Mouse (Mus musculus): ENCODE data around the gene Pdia6.

Pdia6 gene

DNA sequence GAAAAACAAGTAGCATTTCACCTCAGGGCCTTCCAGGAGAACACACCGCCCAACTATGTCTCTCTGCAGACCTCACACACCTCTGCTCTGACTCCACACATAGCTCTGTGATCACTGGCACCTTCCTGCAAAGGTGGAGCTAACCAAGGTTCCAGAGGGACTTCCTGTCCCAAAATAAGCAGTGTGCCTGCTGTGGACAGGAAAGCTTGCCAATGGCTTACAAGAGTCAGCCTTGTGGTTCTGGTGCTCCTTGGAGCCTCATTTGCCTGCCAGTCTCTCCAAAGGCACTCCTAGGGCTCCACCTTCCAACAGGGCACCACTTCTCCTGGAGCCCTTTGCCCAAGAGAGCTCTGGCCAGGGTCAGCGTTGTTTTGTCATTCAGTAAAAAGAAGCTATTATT is 1.5 kb upstream of the Pdia6 start:
- no peak for DNase-seq (ENCODE audit: low spot score)

GRCm38 (mm10) chr12:17266673-17266990 is 287 bp downstream of the Pdia6 start:
- no peak for DNase-seq (ENCODE audit: low spot score)

DNA sequence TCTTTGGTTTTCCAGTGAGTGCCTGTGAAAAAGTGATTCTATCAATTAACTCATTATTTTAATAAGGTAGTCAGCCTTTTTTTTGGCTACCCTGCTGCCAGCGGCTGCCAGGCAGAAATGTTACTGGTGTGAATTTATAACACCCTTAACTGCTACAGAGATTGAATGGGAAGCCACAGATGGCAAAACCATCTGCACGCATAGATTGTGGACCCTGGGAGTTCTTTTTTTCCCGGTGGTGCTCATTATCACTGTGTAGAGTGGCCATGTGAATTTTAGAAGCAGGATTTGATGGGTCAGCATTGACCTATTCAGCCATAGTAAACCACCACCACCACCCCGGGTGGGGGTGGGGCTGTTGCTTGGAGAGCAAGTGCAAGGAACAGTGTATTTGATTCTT is 971 bp downstream of the Pdia6 start:
- DNase-seq (ENCODE audit: low spot score) = no peak

- peak; percentile 32 for DNase-seq (ENCODE audit: low spot score)
Measured at GRCm38 (mm10) chr12:17271272-17271671, 4.9 kb downstream of the Pdia6 start.

- DNase-seq (ENCODE audit: low spot score) = no peak
Measured at GRCm38 (mm10) chr12:17273841-17274240, 7.5 kb downstream of the Pdia6 start.

DNA sequence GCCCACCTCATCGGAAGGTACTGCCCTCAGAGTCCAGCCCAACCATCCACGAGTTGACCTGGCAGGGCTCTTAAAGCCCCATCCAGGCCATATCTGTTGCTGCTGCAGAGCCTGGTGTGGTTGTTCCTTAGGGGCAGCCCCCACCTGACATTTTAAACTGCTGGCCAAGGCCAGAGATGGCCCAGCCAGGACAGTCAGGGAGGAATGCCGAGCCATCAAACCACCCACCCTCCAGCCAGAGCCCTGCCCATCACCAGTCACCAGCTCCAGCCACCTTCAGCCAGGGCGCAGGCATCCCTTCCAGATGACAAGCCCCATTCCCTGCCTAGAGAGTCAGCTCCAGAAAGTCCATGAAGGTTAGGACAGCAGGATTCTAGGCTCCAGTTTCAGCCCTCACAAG is 22.2 kb downstream of the Pdia6 start:
- DNase-seq (ENCODE audit: low spot score) = no peak

DNA sequence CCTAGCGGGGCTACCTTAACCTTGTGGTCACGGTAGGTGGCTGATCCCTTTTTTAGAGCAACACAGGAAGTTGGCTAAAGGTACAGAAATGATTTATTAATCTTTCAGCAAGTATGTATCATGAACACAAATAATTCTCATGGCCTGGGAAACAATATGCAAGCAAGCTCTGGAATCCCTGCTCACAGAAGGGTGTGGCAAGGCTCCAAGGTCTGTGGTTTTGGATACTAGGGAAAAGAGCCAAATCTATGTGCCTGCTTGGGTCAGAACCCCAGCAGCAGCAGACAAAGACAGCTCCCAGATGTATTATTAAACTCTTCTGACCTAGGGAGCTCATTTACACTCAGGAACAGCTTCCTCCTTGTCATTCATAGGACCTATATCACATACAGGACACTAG is 22.7 kb downstream of the Pdia6 start:
- peak; percentile 32 for DNase-seq (ENCODE audit: low spot score)

DNA sequence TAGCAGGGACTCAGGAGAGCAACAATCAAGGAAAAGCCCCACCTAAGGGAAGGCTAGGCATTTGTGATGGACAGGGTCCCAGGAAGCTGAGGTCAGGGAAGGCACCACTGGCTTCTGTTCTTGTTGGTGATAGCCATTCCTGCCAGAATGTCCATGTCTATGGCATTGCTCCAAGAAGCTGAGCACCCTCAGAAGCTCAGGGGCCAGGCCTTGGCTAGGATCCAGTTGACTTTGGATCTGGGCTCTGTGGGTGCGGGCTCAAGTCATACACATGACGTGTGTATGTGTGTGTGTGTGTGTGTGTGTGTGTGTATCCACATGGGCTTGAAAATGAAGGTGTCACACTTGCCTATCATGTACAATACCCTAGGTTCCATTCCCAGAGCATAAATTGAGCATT is 23.6 kb downstream of the Pdia6 start:
- DNase-seq (ENCODE audit: low spot score) = peak; percentile 65

DNA sequence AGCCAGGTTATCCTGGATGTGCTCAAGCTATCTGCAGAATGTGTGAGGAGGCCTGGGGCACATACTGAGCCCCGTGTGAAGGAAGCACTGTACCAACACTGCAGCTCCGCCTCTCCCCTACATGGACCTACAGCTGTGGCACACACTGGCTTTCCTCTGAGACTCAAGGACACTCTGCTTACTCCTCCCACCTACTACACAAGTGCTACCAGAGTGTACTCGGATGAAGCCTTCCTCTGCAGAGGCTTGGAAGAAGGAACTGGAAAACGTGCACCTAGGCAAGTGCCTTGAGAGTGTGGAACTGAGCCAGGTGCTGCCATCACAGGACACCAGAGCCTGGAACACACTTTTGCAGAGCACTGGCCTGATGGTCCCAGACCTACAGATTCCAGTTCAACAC is 24.2 kb downstream of the Pdia6 start:
- DNase-seq (ENCODE audit: low spot score) = peak; percentile 83

DNA sequence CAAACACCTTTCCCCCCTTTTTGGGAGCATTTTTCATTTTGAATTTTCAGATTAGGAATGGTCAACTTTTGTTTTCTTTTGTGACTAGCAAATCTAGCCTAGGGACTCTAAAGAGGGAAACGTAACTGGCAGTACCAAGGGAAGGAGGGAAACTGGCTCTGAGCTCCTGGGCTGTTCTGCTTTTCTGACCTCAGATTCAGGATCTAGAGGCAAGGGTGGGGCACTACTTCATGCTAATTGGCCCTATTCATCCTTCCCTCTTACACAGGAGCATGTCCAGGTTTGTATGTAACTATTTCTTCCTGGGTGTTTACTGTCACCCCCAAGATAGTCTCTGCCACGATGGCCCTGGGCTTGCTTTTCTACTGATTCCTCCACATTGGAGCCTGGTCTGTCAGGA is 30.6 kb downstream of the Pdia6 start:
- DNase-seq (ENCODE audit: low spot score) = no peak

GRCm38 (mm10) chr12:17299902-17300301 is 33.6 kb downstream of the Pdia6 start:
- no peak for DNase-seq (ENCODE audit: low spot score)

DNA sequence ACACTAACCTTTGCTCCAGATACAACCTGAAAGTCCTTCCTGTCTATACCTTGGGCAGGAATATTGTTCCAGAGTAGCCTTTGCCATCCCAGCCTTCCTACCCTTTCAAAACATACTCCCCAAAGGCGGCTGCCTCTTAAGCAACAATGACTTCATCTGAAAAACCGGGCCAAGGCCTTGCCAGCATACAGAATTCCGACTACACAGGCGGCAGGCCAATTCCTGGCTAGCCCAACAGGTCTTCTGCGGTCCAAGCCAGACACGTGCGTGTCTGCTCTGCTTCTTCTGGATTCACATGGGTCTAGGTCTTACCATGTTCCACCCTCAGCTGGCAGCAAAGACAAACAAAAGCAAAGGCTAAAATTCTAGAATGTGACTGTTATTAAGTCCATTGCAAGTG is 39.1 kb downstream of the Pdia6 start:
- DNase-seq (ENCODE audit: low spot score) = peak; percentile 61

- no peak for DNase-seq (ENCODE audit: low spot score)
Measured at GRCm38 (mm10) chr12:17308246-17308645, 41.9 kb downstream of the Pdia6 start.

GRCm38 (mm10) chr12:17310852-17311839 is 44.8 kb downstream of the Pdia6 start:
- DNase-seq (ENCODE audit: low spot score) = no peak

GRCm38 (mm10) chr12:17316096-17316495 is 49.8 kb downstream of the Pdia6 start:
- peak; percentile 89 for DNase-seq (ENCODE audit: low spot score)

DNA sequence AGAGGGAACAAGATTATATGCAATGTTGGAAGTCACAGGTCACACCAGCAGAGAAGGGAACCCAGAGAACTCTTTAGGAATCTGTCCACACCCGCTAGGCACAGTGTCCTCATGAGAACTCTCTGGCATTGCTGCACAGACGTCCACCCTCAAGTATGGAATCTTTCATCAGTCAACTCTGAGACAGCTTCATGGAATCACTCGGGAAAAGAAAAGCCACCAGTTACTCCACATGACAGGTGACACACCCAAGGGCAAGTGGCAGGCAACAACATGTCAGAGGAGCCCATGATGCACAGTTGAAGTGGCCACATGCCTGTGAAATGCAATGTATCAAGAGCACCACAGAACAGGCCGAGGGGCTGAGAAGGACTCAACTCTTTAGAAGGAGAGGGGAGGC is 51.6 kb downstream of the Pdia6 start:
- DNase-seq (ENCODE audit: low spot score) = peak; percentile 28

DNA sequence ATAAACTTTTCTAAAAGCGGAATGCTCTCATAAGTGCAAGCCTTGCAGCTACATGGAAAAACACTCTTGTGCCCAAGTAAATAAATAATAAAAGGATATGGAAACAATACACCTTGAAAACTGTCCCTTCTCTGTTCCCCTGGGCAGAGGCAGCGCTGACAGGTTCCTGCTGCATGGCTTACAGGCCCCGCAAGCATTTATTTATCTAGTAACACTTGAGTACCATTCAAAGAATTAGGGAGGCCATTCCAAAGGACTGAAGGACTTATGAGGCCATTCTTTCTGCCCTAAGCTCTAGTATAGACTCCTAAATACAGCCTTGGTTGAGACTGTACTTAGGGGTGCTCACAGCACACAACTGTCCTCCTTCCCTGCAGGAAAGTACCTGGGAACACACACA is 52.1 kb downstream of the Pdia6 start:
- DNase-seq (ENCODE audit: low spot score) = peak; percentile 53

- DNase-seq (ENCODE audit: low spot score) = peak; percentile 73
Measured at GRCm38 (mm10) chr12:17324549-17325470, 58.5 kb downstream of the Pdia6 start.

DNA sequence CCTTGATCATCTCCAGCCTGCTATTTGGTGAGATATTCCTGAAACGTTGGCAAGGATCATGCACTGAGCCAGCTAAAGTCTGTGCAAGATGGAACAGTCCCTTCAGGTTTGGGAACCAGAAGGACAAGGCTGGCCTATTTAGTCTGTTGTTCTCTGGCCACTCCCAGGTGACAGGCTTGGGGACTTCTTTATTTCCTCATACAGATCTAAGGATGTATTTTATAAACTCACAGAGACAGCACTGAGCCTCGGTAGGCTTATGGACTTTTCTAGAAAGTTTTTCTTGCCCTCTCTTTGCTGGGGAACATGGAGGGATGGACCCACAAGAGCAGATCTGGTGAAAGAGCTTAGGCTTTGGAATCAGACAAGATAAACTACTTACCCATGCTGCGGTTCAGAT is 62.9 kb downstream of the Pdia6 start, which contains the start of gene Atp6v1c2:
Gene Atp6v1c2, minus strand, starts transcription at position 101 of the 400 bp plus-strand sequence.
- DNase-seq (ENCODE audit: low spot score) = no peak

- no peak for DNase-seq (ENCODE audit: low spot score)
Measured at GRCm38 (mm10) chr12:17333459-17333858, 67.1 kb downstream of the Pdia6 start.

All from lung, postnatal 25 days (tissue).